Mouse (Mus musculus) small intestine, adult 2 months (tissue): ENCODE measurements around the gene Sec14l5.

Source experiments
- CTCF ChIP-seq: fragments of 200-500 bp; IDR thresholded peaks from 2 replicates; pipeline ENCODE4 v1.5.1; 2012; ENCODE audit warnings: low read depth, mild to moderate bottlenecking, control low read depth, inconsistent platforms, low read length, moderate library complexity, mixed read lengths; ENCODE audit not compliant: insufficient replicate concordance, insufficient read length; ENCODE audit errors: extremely low read depth
- POLR2A ChIP-seq: fragments of 200-500 bp; IDR thresholded peaks from 2 replicates; pipeline ENCODE4 v1.6.1; 2012; ENCODE audit warnings: low read depth, mild to moderate bottlenecking, control low read depth, inconsistent platforms, low read length, moderate library complexity

GRCm38 (mm10) chr16:5153299-5154026, 6.6 kb downstream of the Sec14l5 start:
- TF ChIP-seq CTCF (no peak), POLR2A (no peak)
